Mouse (Mus musculus) kidney, postnatal 36 days (tissue): ENCODE measurements around the gene Fam126b.
"Not testable (repeated sequence)": the region's sequence is repeated elsewhere in the genome, so short reads cannot be mapped to it uniquely, and the experiment has no call there.

Source experiments
- DNase-seq, 2 experiments: peaks; one replicate each; pipeline ENCODE4 v3.0.0; 2021 to 2022; ENCODE audit warnings: mixed read lengths in 2 of 2

Fam126b gene

DNA sequence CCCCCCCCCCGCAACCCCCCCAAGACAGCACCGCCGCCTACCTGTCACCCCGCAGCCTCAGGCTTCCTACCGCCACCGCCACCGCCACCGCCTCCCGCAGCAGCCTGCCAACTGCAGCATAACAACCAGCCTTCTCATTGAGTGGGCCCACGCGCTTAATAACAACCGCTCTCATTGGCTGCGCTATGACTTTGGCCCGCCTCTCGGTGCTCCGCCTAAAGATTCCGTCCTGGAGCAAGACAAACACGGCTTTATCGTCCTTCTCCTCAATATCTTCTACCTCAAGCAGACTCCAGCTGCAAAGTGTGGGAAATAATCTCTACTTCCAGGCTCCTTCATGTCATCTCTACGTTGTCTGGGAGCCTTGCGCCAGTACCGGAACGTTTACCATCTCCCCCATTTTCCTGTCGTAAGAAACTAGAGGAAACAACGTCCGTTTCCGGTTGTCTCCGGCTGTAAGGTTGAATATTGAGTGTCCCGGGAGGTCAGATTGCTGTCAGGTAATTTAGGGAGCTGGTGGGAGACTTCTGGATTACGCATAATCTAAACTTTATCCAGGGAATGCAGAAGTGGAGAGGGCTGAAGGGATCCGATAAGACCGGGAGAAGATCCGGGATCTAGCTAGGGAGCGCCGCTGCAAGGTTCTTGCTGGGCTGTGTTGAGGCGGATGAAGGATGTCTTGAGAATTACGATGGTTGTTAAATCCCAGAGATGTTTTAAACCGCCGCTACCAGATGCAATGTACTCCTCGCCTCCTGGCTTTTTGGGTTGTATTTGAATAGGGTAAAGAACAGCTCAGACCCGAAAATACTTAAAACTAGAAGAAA, at the start of gene Fam126b, which contains the start of gene Ndufb3:
Fam126b (minus strand) TSS at position 153 of the 827 bp plus-strand sequence.
Ndufb3 (plus strand) TSS at position 214 of the 827 bp plus-strand sequence.
- DNase-seq: peak; percentile 93

DNA sequence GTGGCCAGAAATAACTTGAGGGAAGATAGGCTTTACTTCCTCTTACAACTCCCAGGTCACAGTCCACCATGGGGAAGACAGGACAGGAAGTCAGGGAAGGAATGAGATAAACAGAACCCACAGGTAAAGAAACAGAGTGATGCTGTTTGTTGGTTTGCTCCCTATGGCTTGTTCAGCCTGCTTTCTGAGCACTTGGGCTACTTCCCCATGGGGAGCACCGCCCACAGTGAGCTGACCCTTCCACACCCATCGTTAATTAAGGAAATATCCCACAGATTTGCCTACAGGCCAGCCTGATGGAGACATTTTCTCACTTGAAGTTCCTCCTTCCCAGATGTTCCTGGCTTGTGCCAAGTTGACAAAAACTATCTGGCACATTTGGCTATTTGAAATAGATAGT, 42.7 kb upstream of the Fam126b start:
- not testable (repeated sequence) for DNase-seq

DNA sequence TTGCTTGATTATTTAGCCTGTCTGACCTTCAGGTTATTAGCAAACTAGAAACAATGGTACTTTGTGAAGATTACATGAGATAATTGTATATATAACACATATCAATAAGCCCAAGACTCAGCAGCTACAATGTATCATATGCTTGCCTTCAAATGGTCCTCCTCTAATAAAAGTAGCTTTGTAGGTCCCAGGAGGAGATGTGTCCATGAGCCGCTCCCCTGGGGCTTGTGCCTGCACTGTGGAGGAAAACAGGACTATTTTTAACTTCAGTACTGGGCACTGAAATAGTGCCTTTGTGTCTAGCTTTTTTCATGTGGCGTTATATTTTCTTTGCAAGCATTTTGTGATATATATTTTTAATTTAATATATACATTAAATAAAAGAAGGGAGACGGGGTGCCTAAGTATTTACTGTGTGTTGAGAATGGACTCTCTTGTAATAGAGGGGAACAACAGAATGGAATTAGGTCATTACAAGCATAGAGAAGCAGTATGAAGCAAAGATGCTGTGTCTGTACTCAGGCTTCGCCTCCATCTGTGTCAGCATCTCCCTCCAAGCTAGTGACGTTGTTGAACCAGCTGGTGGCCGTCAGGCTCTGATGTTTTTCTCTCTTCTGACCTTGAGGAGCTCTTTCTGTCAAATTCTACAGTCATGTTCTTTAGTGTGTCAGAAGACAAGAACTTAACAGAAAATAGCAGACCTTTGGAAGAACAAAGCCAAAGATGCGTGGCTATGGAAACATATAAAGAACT, 36.0 kb upstream of the Fam126b start:
- no peak for DNase-seq

DNA sequence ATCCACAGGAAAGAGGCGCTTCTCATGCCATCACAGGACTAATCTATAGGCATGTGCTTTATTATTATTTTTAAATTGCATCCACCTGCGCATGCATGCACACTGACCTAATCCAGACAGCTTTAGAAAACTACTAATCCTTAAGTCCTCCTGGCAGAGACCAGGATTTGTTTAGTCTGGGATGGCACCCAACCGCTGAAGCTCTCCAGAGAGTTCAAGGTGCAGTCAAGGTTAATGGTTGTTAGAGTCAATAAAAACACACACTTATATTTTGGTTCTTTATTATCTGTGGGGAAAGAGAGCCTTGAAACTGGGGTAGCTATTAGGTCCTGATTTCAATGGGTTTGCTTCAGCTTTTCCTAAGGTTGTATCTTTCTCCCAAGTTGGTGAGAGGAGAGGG, 35.1 kb upstream of the Fam126b start:
- DNase-seq: peak; percentile 29 to 60

DNA sequence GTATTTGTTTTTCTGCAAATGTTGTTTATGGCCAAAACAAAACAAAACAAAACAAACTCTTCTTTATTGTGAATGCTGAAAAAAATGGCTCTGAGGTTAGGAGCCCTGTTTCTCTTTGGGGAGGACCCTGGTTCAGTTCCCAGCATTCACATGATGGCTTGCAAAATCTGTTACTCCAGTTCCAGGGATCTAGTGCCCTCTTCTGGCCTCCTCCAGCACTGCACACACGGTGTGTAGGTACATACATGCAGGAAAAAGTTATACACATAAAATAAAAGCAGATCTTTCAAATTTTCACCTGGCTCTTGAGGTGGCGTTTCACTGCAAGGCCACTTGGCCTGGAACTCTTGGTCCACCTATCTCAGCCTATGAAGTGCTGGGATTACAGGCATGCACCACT, 32.6 kb upstream of the Fam126b start:
- DNase-seq: peak in 1 of 2 experiments; percentile 34

DNA sequence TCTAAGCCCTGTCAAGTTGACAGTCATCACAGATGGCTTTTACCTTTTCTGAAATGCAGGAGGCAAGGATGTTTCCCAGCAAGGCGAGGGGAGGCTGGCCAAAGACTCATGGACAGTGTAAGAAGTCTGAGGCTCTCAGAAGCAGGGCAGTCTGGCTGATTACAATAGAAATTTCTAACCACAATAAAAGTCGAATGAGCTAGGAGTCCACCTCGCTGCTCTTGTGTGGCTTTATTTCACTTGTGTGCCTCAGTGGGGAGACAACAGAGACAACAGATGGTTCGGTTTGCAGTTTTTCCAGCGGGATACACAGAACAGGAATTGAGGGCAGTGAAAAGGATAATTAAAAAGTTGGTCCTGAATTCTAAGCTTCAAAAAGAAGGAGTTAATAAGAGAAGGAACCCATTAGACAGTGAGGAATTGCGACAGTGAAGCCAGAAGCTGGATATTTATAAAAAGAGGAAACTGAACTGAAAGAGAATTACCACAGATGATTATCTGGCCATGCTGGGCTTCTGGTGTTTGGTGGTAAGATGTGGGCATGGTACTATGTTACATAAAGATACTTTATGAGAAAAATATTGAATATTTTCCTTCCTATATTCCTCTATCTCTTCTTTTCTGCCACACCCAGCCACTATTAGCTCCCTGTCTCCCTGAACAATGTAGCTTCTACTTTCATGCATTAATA, 32.0 kb upstream of the Fam126b start:
- no peak for DNase-seq

DNA sequence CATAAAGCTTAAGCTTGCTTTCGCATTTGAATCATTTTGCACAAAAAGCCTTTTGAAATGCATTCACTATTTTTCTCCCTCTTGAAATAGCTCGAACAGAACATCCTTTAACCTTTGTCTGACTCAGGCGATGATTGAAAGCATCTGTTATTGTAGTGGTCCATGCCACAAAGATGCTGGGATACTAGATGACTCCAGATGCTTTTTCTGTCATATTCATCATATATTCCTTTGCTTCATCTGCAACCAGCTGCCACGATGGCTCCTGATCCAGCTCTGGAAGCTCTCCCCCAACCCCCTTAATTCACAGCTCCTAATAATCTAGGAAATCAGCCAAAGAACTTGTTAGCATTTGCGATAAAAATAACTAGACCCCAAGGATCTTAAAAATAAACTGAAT, 31.0 kb upstream of the Fam126b start:
- no peak for DNase-seq

DNA sequence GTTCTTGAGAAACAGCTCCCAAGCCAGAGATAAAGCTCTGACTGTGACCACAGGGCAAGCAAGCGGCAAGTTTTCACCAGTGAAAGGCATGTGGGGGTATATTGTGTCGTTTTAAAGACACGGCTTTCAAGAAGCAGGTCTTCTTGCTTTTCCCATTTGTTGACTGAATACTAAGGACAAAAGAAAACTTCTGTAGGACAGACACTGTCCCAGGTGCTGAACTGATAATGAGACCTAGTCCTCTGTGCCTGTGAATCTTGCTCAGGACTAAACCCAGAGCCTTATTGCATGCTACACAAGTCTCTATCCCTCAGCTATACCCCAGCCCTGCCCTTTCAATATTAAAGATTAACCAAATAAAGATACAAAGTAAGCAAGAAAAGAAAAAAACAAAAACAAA, 30.1 kb upstream of the Fam126b start:
- no peak for DNase-seq

DNA sequence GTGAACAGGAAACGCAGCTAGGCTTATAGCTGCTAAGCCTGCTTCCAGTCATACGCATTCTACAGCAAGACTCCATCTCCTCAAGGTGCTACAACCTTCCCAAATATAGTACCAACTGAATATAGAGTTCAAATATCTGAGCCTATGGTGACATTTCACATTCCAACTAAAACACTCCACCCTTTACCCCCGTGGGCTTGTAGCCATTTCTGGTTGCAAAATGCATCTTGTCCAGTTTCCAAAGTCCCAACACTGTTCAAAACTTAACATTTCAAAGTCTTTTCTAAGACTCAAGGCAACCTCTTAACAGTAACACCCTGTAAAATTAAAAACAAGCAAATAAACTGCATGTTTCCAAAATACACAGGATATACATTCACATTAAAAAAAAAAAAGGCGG, 29.0 kb upstream of the Fam126b start:
- DNase-seq: no peak

DNA sequence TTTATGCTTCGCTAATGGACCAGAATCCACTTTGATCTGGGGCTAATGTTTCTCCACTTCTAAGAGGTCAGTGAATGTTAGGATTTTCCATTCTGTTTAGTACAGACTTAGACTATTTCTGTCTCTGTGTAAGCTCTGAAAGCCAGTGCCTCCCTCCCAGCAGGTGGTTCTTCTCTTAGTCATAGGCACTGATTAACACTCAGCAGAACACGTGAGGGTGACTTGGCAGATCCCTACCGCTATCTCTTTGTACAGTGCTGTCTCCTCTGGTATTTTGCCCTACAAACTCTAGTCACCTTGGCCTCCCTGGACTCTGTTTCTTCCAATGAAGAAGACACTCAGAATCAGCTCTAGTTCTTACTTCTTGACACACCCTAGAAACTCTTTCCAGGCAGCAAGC, 28.3 kb upstream of the Fam126b start:
- peak; percentile 81 to 91 for DNase-seq

DNA sequence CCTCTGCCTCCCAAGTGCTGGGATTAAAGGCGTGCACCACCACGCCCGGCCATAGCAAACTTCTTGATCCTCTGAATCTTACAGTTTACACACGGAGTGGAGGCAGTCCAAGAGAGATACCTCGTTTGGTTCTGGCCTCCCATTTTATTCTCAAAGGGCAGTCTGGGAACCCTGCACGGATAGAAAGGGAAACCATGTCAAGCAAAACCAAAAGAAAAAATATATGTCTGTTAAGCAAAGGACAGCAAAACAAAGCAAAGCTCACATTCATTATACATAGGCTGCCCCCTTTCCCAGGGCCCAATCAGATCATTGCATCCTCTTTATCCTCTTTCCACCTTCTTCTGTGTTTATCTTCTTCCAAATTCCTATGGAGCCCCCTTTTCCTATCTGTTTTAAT, 27.7 kb upstream of the Fam126b start:
- DNase-seq: no peak

DNA sequence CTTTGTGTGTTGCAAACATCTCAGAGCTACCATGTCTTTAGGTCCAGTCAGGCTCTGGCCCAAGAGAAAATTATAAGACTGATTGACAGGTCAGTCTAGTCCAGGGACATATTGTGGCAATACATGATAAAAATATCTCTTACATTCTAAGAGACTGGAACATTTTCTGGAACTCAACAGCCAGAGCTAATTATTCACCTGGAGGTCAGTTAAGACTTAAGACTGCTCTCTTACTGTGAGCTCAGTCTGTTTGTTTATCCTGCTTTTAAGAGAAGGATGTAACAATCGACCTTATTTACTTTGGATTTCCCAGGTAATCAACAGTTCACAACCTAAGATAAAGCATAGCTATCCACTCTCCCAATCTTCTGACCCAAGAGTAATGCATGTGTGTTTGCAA, 24.5 kb upstream of the Fam126b start:
- peak in 1 of 2 experiments; percentile 64 for DNase-seq

DNA sequence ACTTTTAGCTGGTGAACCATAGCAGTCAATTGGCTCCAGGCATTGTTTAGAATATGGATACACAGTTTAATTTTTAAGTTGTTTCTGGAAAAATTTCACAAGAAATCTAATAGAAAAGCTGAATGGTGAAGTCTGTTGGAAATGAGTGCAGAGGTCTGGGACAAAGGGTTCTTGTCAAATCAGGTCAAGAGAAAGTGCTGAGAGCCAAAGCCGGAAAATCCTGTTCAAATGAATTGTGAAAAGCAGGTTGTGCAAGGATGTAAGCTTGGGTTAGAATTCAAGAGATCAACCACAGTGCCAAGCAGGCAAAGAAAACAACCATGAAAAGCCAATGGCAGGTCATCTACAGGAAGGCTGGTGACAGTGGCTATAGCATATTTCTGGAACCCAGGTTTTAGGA, 24.0 kb upstream of the Fam126b start:
- peak; percentile 33 to 62 for DNase-seq

DNA sequence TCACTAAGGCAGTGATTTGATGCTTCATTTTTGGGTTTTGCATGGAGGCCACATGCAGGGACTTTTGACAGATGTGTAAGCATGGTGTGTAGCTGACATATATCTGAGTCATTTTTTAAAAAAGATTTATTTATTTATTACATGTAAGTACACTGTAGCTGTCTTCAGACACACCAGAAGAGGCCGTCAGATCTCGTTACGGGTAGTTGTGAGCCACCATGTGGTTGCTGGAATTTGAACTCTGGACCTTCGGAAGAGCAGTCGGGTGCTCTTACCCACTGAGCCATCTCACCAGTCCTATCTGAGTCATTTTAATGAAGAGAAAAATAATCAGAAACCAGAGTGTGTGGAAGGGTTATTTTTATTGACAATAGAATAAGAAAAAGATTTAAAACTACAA, 23.5 kb upstream of the Fam126b start:
- DNase-seq: peak; percentile 31 to 41

DNA sequence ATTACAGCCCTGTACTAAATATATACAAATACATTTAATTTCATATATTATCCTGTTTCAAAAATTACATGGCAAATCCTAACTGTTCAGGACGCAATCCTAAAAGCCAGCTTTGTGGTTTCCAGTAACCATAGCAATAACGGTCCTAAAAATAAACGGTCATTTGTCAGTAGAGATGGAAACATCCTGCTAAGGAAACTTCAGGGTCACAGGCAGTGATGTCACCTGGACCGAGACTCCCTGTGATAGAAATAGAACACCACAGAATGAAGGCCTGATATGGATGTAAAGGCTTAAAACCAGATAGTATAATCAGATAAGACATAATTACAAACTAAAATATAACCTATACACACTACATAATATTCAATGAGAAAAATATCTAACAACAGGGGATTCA, 17.6 kb upstream of the Fam126b start:
- peak in 1 of 2 experiments; percentile 24 for DNase-seq

DNA sequence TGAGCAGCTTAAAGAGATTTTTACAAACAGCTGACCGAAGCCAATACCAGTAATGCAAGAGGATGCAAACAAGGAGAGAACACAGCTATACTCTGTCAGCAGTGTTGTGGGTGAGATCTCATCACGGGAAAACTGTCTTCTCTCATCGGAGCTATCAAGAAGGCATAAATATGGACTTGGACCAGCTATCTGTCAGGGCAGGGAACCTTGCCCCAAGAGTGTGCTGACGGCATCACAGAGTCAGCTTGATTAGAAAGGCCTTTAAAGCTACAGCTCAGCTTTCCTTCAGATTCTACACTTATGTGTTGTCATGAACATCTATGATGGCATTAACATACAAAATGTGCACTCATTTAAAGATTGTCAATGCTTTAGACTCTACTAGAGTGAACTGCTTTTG, 16.6 kb upstream of the Fam126b start:
- peak in 1 of 2 experiments; percentile 29 for DNase-seq

DNA sequence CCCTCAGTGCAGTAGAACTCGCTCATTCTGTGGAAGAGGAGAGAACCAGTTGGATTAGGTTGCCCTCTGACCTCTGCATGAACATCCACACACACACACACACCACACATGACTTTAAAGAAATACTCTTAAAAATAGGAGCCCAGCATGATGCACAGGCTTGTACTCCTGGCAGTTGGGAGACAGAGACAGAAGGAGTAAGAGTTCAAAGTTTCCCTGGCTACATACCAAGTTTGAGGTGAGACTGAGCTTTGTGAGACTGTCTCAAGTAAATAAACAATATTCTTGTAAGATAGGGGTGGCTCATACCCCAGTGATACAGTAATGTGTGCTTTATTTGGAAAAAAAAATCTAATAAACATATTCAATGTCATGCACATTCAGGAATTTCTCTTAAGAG, 1.4 kb upstream of the Fam126b start:
- DNase-seq: peak in 1 of 2 experiments; percentile 53

DNA sequence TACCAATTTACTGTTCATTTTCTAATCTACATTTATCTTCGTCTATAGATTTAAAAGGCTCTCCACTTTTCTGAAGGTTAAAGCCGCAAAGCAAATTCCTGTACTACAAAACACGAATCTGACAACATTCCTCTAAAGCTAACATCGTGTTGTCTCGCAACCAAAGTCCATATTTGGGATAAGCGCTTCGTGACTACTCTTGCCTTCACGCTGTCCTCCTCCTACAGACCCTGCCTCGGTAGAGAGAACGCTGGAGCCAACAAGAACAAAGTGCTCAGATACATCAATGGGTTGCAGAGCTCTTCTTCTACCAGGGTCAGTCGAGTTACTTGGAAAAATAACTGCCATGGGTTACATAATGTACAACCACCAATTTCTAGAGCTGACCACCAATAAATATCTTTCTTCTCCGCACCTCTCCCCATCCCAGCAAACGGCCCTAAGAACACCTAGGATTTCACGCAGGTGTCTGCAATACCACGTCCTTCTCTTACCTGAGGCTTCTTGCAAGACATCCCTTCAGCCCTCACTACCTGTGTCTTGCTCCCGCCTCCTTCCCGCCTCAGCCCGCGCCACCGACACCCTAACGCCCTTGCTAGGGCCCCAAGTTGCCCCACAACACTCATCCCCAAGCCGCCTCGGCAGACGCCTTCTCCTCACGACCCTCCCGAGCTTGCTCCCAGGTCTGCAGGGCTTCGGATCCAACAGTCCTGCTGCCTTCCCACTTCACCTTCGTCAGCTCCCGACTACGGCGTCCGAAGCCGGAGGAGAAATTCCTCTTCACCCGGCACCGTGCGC, 551 bp downstream of the Fam126b start:
- DNase-seq: peak in 1 of 2 experiments; percentile 19

DNA sequence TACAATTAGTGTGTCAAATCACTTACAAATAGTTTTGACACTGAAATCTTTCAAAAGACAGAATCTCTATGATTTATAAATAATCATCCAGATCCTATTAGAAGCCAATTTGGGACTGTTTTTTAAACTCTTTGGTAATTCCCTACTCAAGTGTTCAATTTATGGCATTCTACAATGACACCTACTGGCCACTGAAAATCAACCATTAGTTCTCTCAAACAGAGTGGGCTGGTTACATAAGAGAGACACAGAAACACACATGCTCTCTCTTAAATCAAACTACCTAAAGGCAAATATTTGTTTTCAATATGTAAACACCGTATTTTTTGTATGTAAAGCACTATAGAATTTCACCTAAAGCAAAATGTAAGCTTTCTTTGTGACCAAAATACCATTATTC, 1.9 kb downstream of the Fam126b start:
- peak in 1 of 2 experiments; percentile 52 for DNase-seq

DNA sequence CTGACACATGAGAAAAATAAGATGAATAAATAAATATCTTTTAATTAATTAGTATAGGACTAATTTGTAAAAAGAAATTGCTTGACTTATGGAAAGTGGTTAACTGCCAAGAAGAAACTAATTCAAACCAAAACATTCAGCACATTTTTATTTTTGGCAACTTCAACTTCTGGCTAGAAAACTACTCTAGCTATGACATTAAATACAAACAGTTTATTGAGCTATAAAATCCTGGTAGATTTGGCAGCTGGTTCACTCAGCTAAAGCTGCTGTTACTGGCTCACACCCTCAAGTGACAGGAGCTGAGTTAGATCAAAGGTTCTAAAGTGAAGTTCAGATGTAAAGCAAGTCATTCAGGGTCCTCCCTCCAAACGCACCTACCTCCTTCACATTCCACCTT, 3.5 kb downstream of the Fam126b start:
- DNase-seq: no peak

DNA sequence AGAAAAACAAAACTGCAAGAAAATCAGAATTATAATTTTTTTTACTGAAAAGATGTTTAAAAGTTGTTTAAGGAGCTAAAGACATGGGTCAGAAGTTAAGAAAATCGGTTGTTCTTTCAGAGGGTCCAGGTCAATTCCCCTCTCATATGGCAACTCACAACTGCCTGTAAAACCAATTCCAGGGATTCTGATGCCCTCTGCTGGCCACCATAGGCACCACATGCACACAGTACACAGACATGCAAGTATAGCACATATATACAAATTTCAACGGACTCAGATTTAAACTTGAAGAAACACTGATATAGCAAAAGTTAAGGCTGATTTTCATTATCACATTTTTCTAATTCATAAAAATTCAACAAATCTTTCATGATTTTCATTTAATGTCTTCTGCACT, 6.9 kb downstream of the Fam126b start:
- peak; percentile 51 to 76 for DNase-seq

DNA sequence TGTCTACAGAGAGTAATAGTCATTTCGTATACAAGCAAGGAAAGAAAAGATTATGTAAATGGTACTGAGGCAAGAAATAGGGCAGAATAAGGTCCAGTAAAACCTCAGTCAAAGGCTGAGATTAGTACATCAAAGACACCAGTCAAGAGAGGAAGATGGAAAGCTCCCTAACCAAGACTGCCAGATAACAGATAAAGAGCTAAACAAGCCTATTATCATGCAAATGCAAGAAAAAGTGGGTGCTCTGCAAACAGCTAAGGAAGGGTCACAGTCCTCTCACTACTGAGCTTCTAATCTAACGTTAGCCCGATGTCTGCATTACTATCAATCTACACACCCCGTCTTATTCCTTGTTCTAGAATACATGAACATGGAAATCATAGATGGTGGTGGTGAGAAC, 15.7 kb downstream of the Fam126b start:
- DNase-seq: no peak
